Mouse (Mus musculus): Measurements from ENCODE around the gene Csnk2b.
"Not testable (repeated sequence)": the region's sequence is repeated elsewhere in the genome, so short reads cannot be mapped to it uniquely, and the experiment has no call there.

Csnk2b gene

DNA sequence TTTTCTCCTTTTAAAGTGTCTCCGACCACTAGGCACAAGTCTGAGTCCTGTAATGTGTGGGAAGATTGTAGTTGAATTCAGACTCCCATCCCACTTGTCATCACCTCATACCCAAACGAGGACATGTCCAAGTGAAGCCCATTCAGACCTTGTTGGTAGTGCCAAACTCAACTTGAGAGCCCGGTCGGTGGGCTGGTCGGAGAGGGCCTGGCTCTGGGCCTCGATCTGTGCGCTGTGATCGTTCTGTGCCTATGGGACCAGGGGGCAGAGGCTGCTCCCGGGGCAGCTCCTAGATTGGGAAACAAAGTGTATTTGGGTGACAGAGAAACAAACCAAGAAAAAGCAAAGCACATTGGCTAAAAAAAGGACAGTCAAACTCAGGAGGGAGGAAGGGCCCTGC lies 31.2 kb upstream of the Csnk2b start:
- no peak for DNase-seq (ENCODE audit: low read depth, low spot score)

DNA sequence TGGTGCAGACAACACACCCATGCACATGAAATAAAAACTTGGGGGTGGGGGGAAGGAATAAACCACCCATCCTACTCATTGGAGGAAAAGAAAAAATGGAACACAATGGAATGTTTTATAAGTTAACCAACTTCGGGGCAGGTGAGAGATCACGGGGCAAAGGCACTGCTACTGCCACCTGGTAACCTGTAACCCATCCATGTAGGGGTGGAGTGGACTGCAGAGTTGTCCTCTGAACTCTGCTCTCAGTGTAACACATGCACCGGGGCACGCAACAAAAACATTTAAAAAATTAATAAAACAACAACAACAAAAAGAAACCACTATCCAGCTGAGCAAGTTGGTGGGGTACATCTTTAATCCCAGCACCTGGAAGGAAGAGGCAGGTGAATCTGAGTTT lies 30.3 kb upstream of the Csnk2b start:
- DNase-seq (ENCODE audit: low read depth, low spot score): no peak

DNA sequence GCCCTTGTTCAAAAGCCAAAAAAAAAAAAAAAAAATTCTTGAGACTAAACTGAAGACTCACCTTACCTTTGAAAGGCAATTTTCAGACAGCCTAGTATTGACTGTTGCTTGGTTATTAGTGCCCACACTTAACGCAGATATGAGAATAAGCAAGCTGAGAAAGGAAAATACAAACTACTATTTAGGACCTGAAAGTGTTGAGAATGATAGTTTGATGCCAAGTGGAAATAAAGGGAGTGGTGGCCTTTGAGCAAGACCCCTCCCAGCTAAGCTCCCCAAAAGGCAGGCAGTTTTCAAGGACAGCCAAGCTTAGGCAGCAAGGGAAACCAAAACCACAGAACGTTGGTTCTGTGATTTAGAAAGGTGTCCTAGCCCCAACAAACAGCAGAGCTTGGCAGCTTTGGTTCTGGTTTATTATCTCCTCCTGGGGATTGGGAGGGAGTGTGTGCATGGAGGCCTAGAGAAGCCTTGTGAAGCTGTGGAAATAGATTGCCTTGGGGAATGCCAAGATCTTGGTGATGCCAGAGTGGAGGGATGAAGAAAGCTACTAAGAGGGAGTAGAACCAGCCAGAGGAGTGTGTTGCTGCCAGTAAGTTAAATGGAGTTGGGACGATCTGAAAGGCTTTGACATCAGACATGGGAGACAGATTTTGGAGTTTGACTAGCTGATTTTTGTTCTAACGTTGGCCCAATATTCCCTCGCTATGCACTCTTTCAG lies 26.2 kb upstream of the Csnk2b start:
- DNase-seq (ENCODE audit: low read depth, low spot score): no peak

DNA sequence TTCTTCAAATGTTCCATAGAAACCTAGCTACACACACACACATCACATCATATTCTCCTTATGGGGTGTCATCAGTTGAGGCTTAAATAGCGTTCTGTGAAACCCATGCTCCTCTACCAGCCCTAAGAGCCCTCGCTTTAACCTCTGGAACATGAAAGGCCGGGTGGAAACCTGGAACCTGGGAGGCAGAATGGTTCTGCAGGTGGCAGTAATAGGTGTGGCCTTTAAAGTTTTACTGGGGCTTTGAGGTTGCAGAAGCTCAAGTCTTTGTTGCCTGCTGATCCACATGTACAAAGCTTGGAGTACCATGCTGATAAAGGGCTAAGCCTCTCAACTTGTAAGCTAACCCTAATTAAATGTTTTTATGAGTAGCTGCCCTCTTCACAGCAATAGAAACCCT lies 25.5 kb upstream of the Csnk2b start:
- DNase-seq (ENCODE audit: low read depth, low spot score): no peak

DNA sequence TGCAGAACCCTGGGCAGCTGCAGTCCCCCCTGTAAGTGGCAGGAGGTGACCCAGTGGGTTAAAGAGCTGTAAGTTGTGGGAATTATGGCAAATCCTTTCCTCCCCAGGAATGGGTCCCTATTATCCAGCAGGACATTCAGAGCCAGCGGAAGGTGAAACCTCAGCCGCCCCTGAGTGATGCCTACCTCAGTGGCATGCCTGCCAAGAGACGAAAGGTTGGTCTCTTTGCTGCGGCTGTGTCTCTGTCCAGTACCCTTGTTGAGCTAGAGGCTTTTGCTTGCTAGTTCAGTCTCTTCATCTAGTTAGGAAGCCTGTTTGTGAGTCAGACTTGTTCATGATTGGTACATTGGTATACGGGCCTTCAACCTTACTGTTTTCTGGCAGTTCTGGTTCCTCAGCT lies 24.3 kb upstream of the Csnk2b start:
- DNase-seq (ENCODE audit: low read depth, low spot score): no peak

DNA sequence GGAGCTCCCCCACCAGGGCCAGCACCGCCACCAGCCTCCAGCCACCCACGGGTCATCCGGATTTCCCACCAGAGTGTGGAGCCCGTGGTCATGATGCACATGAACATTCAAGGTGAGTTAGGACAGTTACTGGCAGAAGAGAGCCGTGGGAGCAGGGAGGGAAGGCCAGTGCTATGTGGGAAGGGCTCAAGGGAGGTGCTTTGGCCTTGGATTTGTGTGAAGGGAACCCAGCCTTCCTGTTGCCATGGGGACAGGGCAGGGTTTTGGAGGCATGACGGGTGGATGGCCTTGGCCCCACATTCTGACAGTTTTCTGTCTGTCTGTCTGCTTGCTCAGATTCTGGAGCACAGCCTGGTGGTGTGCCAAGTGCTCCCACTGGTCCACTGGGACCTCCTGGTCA lies 20.1 kb upstream of the Csnk2b start:
- no peak for DNase-seq (ENCODE audit: low read depth, low spot score)

DNA sequence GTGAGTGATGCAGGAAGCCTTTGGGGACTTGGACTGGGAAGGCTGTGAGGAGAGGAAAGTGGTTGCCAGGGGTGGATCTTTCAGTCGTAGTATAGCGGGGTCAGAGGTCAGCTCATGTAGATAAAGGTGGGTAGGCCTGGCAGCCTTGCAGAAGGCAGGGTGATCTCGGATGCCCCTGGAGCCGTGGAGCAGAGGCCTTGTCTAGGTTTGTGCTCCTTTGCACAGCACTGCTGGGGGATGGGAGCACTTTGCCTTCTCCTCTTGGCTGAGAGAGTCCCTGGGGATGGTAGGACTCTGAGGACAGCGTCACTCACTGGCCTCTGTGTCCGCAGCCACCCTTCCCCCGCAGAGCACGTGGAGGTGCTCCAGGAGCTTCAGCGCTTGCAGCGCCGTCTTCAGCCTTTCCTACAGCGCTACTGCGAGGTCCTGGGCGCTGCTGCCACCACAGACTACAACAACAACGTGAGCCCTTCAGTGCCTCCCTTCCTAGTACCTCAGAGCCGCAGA lies 18.7 kb upstream of the Csnk2b start:
- DNase-seq (ENCODE audit: low read depth, low spot score): no peak

DNA sequence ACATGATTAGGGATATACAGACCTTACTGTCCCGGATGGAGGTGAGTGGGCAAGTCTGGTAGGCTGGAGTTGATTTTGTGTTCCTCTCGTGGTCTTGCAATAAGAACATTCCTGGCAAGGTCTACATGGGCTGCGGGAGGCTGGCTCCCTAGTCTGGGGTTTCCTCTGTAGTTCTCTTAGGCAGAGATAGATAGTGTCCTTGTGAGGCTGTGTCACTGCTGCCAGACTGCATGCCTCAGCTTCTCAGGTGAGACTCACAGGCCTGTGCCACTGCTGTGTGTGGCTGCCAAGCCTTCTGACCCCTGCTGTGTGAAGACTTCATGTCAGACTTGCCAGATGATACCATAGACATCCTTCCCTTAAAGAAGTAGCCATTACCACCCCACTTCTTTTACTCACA lies 17.4 kb upstream of the Csnk2b start:
- no peak for DNase-seq (ENCODE audit: low read depth, low spot score)

DNA sequence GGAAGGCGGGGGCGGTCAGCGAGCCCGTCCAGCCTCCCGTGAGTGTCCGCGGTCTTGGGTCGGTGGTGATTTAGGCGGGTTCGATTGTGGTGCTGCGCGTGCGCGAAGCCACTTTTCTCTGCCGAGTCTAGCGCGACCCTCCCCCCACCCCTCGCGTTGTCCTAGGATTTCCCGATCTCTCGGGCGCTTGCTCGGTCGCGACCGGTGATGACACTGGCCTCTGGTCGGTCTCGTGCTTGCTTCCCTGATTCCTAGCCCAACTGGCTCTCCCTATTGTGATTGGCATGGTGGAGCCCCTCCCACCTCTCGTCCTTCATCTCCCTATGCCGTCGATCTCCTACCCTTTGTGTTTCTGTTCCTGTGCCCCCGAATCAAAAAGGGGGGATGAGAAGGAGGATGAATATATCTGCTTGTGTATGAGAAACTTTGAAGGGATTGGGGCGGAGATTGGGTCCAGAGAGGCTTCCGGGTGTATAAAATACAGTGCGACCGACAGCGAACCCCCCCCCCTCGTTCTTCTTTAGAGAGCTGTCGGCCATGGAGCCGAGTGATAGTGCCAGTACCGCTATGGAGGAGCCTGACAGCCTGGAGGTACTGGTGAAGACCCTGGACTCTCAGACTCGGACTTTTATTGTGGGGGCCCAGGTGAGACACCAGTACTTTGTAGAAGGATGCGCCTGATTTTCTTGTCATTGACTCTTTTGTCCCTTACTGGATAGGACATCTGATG lies 13.9 kb upstream of the Csnk2b start:
- DNase-seq (ENCODE audit: low read depth, low spot score): no peak

DNA sequence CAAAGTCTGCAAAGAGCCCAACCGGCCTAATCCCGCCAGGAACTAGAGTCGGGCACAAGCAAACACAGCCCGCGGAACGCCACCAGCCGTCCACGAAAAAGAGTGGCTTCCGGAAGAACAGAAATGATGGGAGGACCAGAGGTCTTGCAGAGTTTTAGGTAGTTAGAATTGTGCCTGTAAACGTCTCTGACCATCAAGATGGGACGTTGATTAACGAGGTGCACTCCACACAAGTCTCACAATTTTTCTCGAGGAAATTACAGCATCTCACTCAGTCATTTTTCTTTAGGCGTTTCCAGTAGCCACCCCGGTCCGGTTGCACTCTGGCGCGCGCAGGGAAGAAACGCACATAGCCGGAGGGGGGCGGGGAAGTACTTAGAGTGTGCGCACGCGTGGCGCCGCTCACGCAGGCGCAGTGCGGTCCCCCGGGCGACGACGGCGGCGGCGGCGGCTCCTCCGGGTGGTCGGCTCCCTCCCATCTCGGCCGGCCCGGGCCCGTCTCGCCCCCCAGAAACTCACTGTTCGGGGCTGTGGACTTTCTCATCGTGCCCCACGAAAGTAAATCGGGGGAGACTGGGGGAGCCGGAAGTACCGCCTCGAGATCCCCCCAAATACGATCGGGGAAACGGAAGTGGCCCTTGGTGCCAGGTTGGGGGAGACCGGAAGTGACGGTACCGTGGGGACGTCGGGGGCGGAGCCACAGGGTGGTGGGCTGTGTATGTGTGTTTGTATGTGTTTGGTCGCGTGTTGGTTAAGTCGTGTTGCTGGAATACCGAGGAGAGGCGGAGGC lies 13.1 kb upstream of the Csnk2b start, which contains the start of gene Bag6:
Gene Bag6 (plus strand): TSS at position 378 of the 790 bp plus-strand sequence.
- peak; percentile 92 for DNase-seq (ENCODE audit: low read depth, low spot score)

DNA sequence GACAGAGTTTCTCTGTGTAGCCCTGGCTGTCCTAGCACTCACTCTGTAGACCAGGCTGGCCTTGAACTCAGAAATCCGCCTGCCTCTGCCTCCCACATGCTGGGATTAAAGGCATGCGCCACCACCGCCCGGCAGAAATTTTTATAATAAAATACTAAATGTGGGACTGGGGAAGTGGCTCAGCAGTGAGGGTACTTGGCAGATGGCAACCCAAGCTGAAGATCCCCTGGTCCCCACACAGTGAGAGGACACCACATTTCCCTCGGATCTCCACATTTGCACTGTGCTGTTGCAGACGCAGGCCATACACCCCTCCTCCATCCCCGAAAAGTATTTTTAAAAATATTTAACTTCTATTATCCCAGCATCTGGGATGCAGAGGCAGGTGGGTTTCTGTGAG lies 11.7 kb upstream of the Csnk2b start:
- no peak for DNase-seq (ENCODE audit: low read depth, low spot score)

DNA sequence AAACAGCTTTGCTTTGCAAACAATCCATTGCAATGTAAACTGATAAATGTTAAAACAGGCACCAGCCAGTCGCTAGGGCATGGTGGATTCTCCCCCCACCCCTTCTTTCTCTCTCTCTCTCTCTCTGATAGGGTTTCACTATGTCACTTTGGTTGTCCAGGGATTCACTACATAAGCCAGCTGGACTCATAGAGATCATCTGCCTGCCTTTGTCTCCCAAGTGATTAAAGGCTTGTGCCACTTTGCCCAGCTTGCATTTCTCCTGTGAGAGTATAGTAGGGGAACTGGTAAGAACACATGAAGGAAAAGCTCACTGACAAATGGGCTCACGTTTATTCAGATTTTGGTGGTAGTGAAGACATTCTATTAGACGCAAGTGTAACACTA lies 10.3 kb upstream of the Csnk2b start:
- DNase-seq (ENCODE audit: low read depth, low spot score): no peak

DNA sequence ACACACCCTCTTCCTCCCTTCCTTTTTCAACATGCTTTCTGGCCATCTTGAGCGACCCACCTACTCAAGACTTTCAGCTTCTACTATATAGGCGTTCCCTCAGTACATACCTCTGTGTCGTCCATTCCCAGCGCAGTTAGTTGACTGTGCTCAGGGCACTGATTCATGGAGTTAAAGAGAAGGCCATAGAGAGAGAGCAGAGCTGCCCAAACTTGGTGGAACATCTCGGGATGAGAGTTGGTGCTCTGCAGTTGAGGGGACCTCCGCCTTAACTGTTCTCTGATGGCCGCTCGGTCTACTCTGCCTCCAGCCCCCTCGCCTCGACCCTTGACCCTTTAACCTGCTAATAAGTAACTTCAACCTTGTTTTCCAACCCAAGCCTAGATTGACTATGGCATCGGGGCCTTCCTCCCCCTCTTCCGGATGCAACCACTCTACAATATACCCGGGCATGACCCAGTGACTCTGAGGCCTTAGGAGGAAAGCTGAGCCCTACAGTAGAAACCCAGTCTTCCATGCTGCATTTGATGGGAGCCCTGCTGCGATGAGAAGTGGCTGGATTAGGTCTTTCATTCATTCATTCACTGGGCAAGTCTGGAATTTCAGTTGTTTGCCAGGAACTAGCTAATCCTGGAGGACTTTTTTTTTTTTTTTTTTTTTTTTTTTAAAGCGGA lies 9.8 kb upstream of the Csnk2b start, which contains the start of gene Apom:
Gene Apom (minus strand): TSS at position 551 of the 674 bp plus-strand sequence.
- DNase-seq (ENCODE audit: low read depth, low spot score): no peak

DNA sequence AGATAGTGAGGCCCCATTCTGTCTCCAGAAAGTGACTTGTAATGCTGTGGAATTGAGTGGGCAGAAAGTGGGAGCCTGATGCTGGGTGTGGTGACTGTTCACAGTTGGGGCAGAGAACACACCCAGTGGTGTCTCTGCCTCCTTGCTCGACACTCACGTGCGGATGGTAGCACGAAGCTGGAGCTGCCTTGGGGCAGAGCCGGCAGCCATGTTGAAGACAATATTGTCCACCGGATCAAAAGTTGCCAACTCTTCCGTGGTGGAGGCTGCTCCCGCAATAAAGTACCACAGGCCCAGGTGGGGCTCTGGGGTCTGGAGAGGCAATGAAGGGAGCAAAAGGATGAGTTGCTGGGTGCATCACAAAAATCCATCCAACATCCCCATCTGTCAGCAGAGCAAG lies 9.2 kb upstream of the Csnk2b start:
- no peak for DNase-seq (ENCODE audit: low read depth, low spot score)

DNA sequence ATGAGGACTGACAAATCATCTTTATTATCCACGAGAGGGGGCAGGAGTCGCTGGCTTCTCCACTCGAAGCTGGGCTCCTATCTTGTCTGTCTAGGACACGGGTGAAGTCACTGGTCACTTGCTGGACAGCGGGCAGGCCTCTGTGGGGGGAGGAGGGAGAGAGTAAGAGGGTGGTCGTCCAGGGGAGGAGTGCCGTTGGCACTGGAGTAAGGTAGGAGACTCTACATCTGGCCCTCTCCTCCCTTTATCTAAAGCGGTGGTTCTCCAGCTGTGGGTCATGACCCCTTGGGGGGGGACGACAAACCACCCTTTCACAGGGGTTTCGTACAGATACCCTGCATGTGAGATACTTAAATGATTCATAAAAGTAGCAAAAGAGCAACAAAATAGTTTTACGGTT lies 7.1 kb upstream of the Csnk2b start:
- DNase-seq (ENCODE audit: low read depth, low spot score): no peak

DNA sequence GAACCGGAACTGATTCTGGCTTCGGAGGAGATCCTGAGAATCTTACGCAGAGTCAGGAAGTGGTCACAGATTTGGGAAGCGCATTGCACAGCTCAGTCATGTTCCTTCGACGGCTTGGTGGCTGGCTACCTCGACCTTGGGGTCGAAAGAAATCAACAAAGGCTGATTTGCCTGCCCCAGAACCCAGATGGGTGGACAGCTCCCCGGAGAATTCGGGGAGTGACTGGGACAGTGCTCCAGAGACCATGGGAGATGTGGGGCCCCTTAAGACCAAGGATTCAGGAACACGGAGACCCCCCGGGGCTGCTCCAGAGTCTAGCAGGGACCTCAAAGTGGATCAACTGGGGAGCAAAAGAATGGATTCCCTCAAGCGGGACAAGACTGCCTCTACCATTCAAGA lies 5.2 kb upstream of the Csnk2b start:
- no peak for DNase-seq (ENCODE audit: low read depth, low spot score)

DNA sequence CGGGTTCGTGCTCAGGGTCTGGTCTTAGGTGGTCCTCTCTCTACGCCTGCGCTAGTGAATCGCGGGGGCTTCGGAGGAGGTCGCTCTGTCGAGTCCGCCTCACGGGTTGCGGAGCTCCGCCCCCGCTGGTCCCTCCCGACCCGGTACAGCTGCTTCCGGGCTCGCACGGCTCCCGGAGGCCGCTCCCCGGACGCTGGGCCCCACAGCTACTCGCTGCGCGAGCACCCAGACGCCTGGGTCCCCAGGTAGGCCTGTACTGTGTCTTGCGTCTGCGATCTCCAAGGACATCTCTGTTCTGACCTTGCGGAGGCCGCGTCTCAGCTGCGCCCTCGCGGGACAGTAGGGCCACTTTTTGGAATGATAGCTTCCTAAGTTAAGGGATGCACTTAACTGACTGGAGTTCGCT lies 4.4 kb upstream of the Csnk2b start, which contains the start of gene D17H6S53E:
Gene D17H6S53E (plus strand): TSS at position 168 of the 406 bp plus-strand sequence.
- peak; percentile 49 for DNase-seq (ENCODE audit: low read depth, low spot score)

DNA sequence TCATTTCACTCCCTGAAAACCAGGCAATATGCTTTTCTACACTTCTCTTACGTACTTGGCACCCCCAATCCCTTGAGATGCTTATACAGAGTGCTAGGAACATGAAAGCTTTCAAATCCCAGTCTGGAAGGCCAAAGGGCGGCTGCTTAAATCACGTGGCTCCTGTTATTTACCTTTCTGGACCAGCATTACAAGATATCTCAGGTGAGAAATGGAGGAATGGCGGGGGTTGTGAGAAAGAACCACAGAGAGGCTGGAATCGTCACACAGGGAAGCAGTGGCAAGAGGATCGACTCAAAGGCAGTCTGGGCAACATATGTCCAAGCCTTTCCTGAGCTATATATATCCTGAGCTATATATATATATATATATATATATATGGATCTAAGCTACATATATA lies 3.7 kb upstream of the Csnk2b start:
- DNase-seq (ENCODE audit: low read depth, low spot score): no peak

DNA sequence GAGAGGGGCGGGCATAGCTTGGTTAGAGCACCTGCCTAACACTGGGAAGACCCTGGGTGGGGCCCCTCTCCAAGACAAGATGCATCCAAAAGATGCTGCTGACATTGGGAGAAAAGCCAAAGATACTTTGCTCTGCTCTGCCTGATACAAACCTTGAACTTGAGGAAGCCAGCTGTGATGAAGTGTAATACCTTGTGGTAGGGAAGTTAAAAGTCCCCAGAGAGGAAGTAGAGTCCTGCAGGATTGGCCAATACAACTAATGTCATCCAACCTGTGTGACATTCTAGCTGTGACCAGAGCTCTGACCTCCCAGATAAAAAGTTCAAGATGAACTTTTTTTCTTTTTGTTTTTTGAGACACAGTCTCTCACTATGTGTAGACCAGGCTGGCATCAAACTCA lies 3.2 kb upstream of the Csnk2b start:
- DNase-seq (ENCODE audit: low read depth, low spot score): no peak

DNA sequence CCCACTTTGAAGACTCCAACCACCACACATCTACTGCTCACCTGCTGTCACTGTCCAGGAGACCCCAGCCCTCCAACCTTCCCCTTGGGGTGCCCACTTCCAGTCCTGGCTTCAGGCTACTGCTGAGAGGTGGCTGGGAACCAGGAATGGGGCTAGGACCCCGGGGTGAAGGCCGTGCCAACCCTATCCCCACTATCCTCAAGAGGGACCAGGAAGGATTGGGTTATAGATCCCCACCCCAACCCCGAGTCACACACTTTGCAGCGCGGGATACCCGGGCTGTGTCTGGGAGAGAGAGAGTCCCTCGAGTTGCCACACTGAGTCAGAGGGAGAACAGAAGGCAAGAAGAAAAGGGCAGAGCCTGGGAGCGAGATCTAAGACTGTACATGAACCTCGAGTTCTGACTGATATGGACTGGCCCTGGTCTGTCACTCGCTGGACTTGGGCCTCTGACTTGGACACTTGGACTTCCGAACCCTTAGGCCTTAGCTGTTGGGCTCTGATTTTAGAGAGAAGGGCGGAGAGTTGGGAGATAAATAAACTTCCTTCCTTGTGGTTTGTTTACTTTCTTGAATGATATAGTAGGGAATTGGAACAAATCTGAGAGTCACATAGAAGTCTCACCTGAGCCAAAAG lies 2.5 kb upstream of the Csnk2b start:
- not testable (repeated sequence) for DNase-seq (ENCODE audit: low read depth, low spot score)

DNA sequence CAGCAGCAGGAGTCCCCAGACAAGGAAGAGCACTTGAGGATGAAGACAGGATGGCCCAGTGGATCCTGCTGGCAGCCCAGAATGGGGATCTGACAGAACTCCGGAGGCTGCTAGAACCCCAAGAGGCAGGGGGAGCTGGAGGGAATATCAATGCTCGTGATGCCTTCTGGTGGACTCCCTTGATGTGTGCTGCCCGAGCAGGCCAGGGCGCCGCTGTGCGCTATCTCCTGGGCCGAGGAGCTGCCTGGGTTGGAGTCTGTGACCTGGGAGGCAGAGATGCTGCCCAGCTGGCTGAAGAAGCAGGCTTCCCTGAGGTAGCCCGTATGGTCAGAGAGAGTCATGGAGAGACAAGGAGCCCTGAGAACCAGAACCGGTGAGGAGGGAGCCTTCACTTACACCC lies 1.4 kb upstream of the Csnk2b start:
- DNase-seq (ENCODE audit: low read depth, low spot score): not testable (repeated sequence)

Data from brain, embryonic 18.5 days (tissue).